Mouse (Mus musculus): Measurements from ENCODE around the gene Snx13. TPM values are rescaled to one million over a fixed set of nuclear protein-coding genes. Genes with fewer than 3 reads are reported as not detected.

Gene Snx13
- polyA plus RNA-seq, 1 experiment, result 1.1 TPM

DNA sequence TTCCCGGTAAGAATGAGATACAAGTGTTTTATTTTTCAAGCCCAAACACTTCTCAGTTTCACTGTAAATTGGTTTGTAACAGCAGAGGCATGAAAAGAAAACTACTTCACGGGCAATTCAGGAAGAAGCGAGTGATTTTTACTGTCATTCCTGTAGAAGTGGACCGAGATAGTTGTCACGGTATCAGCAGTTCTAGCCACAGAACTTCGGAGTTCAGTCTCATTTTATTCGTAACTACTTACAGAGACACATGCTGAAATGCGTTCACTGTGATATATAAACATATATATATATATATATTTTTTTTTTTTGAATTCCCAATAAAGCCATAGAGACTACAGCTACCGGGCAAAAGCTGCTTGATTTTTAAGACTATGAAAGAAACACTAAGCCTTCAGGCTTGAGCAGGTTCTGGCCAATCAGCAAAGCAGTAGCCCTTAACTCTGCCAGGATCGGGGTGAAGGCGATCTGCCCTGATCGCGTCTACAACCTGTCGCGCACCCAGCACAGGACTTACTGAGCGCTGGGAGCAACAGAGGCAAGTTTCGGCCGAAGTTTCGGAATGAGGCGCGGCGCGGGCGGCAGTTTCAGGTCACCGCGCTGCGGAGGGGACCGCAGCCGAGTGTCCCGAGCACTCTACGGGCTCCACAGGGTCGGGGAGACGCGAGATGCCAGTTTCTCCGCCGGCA is 532 bp upstream of the Snx13 start:
- Histone ChIP-seq H3K27me3 (replicated peaks) (no peaks in the 10 kb centered on the region), H3K4me1 (peaks cover 34% of the 10 kb centered on the region), H3K4me3 (replicated peaks) (peak overlapping the region; percentile 99), H3K36me3 (replicated peaks; ENCODE audit: low read length) (no peaks in the 10 kb centered on the region), H3K9me3 (no peaks in the 10 kb centered on the region)
- TF ChIP-seq FLI1 (IDR thresholded peaks at IDR 0.05; ENCODE audit: low read length) (no peak), GATA1 (IDR thresholded peaks at IDR 0.05; ENCODE audit: borderline replicate concordance, low read length) (no peak)

DNA sequence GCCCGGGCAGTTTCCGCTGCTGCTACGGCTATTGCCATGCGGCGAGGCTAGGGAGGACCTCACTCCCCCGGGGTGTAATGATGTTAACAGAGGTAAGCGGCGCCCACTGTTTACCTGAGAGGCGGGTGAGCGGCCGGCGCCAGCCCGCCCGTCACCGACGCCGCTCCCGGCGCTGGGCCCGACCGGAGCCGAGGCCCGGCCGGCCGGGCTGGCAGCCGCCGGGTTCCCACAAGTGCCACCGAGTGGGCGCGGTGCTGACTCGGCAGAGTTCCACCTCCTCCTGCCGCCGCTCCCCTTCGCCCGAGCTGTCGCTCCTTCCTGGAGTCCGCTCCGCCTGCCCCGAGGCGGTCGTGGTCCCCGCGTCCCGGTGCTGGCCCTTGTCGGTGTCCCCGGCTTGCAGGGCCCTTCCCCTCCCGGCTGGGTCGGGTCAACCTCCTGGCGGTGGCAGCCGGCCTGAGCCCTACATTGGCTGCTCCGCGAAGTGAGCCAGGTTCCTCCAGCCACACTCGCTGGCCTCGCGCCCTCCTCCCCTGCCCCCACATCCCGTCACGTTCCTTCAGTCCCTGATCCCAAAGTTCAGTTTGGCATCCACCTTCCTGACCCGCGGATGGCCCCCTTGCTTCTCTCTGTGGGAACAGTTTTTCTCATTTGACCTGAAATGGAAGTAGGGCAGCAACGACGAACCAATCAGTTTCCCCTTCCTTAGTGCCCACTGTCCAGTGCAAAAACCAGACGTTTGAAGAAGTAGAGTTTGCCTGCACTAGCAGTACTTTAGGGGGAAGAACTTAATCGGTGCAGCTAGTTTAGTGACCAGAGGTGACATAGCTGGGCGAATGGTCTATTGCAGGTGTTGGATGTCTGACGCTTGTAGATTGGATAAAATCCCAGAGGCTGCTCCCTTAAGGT is 587 bp downstream of the Snx13 start:
- no peaks in the 10 kb centered on the region for H3K36me3 ChIP-seq (replicated peaks; ENCODE audit: low read length)
- no peaks in the 10 kb centered on the region for H3K27me3 ChIP-seq (replicated peaks)
- H3K4me1 ChIP-seq, result peaks cover 36% of the 10 kb centered on the region
- H3K4me3 ChIP-seq (replicated peaks), result peak overlapping the region; percentile 99
- TF ChIP-seq GATA1 (IDR thresholded peaks at IDR 0.05; ENCODE audit: borderline replicate concordance, low read length) (no peak), FLI1 (IDR thresholded peaks at IDR 0.05; ENCODE audit: low read length) (no peak)
- H3K9me3 ChIP-seq, result no peaks in the 10 kb centered on the region

GRCm38 (mm10) chr12:35048891-35049290 is 1.9 kb downstream of the Snx13 start:
- TF ChIP-seq GATA1 (IDR thresholded peaks at IDR 0.05; ENCODE audit: borderline replicate concordance, low read length) (no peak), FLI1 (IDR thresholded peaks at IDR 0.05; ENCODE audit: low read length) (no peak)
- H3K4me3 ChIP-seq (replicated peaks), result peak overlapping the region; percentile 5
- no peaks in the 10 kb centered on the region for H3K9me3 ChIP-seq
- H3K4me1 ChIP-seq, result peaks cover 37% of the 10 kb centered on the region
- H3K36me3 ChIP-seq (replicated peaks; ENCODE audit: low read length), result no peaks in the 10 kb centered on the region
- no peaks in the 10 kb centered on the region for H3K27me3 ChIP-seq (replicated peaks)

DNA sequence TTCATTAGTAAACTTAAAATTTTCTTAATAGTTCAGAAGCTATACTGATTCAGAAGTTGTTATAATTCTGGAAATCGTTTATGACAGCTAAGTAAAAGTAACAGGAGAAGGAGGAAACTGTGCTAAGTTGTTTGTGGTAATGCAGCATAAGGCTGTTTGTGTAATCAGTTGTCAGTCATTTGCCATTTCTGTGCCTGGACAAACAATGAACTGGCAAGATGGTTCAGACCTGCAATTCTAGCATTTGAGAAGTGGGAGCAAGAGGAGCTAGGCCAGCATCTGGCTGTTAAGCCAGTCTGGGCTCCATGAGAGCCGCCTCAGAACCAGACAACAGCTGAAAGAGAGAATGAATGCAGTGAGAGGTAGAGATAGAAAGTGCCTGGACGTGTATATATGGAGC is 3.5 kb downstream of the Snx13 start:
- H3K4me3 ChIP-seq (replicated peaks), result peak overlapping the region; percentile 33
- H3K36me3 ChIP-seq (replicated peaks; ENCODE audit: low read length), result no peaks in the 10 kb centered on the region
- peaks cover 38% of the 10 kb centered on the region for H3K4me1 ChIP-seq
- H3K9me3 ChIP-seq, result no peaks in the 10 kb centered on the region
- no peaks in the 10 kb centered on the region for H3K27me3 ChIP-seq (replicated peaks)
- TF ChIP-seq FLI1 (IDR thresholded peaks at IDR 0.05; ENCODE audit: low read length) (no peak), GATA1 (IDR thresholded peaks at IDR 0.05; ENCODE audit: borderline replicate concordance, low read length) (no peak)

GRCm38 (mm10) chr12:35050964-35051758 is 4.2 kb downstream of the Snx13 start:
- no peaks in the 10 kb centered on the region for H3K9me3 ChIP-seq
- peaks cover under 1% of the 10 kb centered on the region for H3K36me3 ChIP-seq (replicated peaks; ENCODE audit: low read length)
- peaks cover 38% of the 10 kb centered on the region for H3K4me1 ChIP-seq
- H3K4me3 ChIP-seq (replicated peaks), result no peak overlapping the region
- no peaks in the 10 kb centered on the region for H3K27me3 ChIP-seq (replicated peaks)
- TF ChIP-seq GATA1 (IDR thresholded peaks at IDR 0.05; ENCODE audit: borderline replicate concordance, low read length), result no peak
- no peak for TF ChIP-seq FLI1 (IDR thresholded peaks at IDR 0.05; ENCODE audit: low read length)

DNA sequence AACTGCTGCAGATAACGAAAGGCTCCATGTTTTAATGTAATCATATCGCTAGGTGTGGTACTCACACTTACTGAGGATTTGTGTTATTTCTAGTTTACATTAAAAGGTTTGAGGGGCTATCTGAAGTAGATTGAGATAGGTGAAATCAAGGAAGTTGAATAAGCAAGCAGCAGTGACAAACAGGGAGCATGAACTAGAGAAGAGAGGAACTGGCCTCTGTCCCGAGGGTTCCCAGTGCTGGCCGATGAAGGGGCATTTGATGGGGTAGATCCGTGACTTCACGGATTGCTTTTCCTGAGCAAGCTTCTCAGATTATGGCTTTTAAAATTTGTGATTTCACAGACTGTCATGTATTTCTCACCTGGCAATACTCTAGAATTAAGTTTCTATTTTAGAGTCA is 7.4 kb downstream of the Snx13 start:
- Histone ChIP-seq H3K27me3 (replicated peaks) (no peaks in the 10 kb centered on the region), H3K4me3 (replicated peaks) (no peak overlapping the region)
- TF ChIP-seq GATA1 (IDR thresholded peaks at IDR 0.05; ENCODE audit: borderline replicate concordance, low read length), result no peak
- TF ChIP-seq FLI1 (IDR thresholded peaks at IDR 0.05; ENCODE audit: low read length), result no peak

DNA sequence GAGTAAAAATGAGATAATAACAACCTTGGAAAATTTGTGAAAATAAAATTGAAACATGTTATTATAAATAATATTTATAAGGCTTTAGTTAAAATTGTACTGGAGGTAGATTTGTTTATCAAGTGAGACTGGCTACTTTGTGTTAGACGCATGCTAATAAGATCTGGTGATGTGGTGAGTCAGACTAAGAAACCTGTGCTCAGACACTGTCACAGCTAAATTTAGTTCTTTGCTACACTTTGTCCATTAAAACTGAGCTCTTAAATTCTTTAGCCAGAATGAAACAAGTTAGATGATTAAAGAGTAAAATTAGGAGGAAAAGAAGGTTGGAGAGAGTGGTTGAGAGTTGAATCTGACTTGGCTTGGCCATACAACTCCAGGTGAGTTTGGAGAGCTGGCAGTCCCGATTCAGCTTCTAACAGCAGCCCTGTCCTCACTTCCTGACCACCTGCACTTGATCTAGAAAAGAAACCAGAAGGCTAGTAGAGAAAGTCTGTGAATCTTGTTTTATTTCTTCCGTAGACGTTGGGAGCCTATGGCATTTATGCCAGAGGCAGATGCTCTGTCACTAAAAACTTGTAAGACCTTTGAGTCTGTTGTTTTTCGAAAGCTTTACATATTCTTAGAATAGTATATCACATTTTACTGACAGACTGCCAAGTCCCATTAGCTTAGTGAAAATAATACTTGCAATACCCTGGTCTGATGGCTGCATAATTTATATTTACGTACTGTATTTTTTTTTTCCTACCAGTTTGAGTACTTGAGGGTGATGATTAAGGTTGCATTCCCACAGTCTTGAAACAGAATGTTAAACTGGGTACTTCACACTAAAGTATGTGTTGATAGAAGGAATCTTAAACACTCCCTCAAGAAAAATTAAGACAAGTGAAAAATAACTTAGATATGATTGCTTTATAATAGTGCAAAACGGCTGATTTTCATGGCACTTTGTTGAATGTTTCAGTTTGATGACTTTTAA is 8.4 kb downstream of the Snx13 start:
- Histone ChIP-seq H3K4me1 (peaks cover 18% of the 10 kb centered on the region), H3K36me3 (replicated peaks; ENCODE audit: low read length) (peaks cover 16% of the 10 kb centered on the region), H3K27me3 (replicated peaks) (no peaks in the 10 kb centered on the region), H3K4me3 (replicated peaks) (no peak overlapping the region), H3K9me3 (peaks cover 10% of the 10 kb centered on the region)
- TF ChIP-seq GATA1 (IDR thresholded peaks at IDR 0.05; ENCODE audit: borderline replicate concordance, low read length) (no peak), FLI1 (IDR thresholded peaks at IDR 0.05; ENCODE audit: low read length) (no peak)

More for the DNA sequence above, 7.4 kb downstream of the Snx13 start:
- H3K36me3 ChIP-seq (replicated peaks; ENCODE audit: low read length), result peaks cover 16% of the 10 kb centered on the region
- peaks cover 22% of the 10 kb centered on the region for H3K4me1 ChIP-seq
- peaks cover 10% of the 10 kb centered on the region for H3K9me3 ChIP-seq

DNA sequence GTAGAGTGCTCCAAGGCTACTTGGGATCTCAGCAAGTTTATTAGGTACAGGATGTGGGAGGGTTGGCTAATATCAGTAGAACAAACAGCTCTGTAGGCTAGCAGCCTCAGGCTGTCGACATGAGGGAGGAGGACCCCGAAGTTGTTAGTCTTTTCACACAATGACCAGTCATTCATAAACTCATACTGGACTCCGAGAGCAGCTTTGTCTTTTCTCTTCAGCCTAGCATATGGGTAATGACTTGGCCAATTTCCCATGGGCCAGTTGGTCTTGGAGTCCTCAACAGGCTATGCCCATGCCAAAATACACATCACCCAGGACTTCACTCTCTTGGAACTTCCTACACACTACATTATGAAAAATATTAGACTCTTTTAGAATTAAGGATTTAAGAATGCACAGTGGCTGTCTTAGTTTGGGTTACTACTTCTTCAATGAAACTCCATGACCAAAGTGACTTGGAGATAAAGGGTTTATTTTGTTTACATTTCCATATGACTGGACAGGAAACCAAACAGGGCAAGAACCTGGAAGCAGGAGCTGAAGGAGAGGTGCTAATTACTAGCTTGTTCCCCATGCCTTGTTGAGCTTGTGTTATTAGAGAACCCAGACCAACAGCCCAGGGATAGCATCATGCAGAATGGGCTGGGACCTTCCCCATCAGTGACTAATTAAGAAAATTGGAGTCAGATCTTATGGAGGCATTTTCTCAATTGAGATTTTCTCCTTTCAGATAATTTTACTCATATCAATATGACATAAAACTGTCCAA is 16.9 kb downstream of the Snx13 start:
- peaks cover 4% of the 10 kb centered on the region for H3K36me3 ChIP-seq (replicated peaks; ENCODE audit: low read length)
- TF ChIP-seq FLI1 (IDR thresholded peaks at IDR 0.05; ENCODE audit: low read length) (no peak), GATA1 (IDR thresholded peaks at IDR 0.05; ENCODE audit: borderline replicate concordance, low read length) (no peak)
- H3K4me1 ChIP-seq, result peaks cover 30% of the 10 kb centered on the region
- no peak overlapping the region for H3K4me3 ChIP-seq (replicated peaks)
- no peaks in the 10 kb centered on the region for H3K27me3 ChIP-seq (replicated peaks)
- H3K9me3 ChIP-seq, result no peaks in the 10 kb centered on the region

Data from megakaryocyte, embryonic 14.5 days (primary cell).